In genomic region chr13:24507156-24507555, GRCm38 (mm10) we compare ENCODE assay signal across 30 mouse cellular contexts.
A peak's percentile ranks its signal among the peaks of the same experiment; 100 is the strongest.
DNase-seq lines count a peak whose midpoint lies in the region; ATAC-seq lines count a peak whose summit lies in the region.
"Had no signal": no experiment of that assay in that cellular context is flagged by ENCODE, and none has a peak within 500 bp of the region (broad histone marks: within the 10 kb centered on the region; RNA-seq: fewer than 3 reads in every experiment).

No protein-coding gene starts in this region.

- H3K4me3 ChIP-seq in heart, embryonic 16.5 days (ENCODE audit: low read length) = no peak overlapping the region
- no peak overlapping the region for H3K4me3 ChIP-seq in heart, embryonic 12.5 days
- H3K4me3 ChIP-seq: embryonic facial prominence, embryonic 10.5 days; embryonic facial prominence, embryonic 13.5 days; erythroblast, embryonic 14.5 days; forebrain, embryonic 12.5 days; forebrain, embryonic 15.5 days had no signal

- ATAC-seq in heart, embryonic 16.5 days (replicated peaks; ENCODE audit: extremely low read depth, insufficient read depth, low FRiP score) = no peak
- no peak for ATAC-seq in heart, embryonic 12.5 days (ENCODE audit: insufficient number of reproducible peaks, low FRiP score)
- ATAC-seq: forebrain, embryonic 15.5 days; hindbrain, postnatal 0 days; Patski had no signal

- H3K9me3 ChIP-seq in heart, embryonic 16.5 days (replicated peaks; ENCODE audit: control insufficient read depth, low read length) = no peaks in the 10 kb centered on the region
- H3K9me3 ChIP-seq in heart, embryonic 12.5 days (replicated peaks) = no peaks in the 10 kb centered on the region
- H3K9me3 ChIP-seq: embryonic facial prominence, embryonic 10.5 days; embryonic facial prominence, embryonic 13.5 days; forebrain, embryonic 12.5 days; forebrain, embryonic 15.5 days; G1E had no signal

- no peak overlapping the region for H3K27ac ChIP-seq in heart, embryonic 16.5 days (ENCODE audit: low read length)
- H3K27ac ChIP-seq in heart, embryonic 12.5 days (ENCODE audit: poor library complexity, severe bottlenecking) = no peak overlapping the region
- H3K27ac ChIP-seq: embryonic facial prominence, embryonic 13.5 days; forebrain, embryonic 12.5 days; forebrain, embryonic 15.5 days; hindbrain, embryonic 14.5 days; hindbrain, postnatal 0 days had no signal

- peak overlapping the region; percentile 29; the same call in 1 of the 2 replicates for H3K9ac ChIP-seq in heart, embryonic 16.5 days (ENCODE audit: low read length)
- no peak overlapping the region for H3K9ac ChIP-seq in heart, embryonic 12.5 days
- H3K9ac ChIP-seq: embryonic facial prominence, embryonic 13.5 days; forebrain, embryonic 12.5 days; forebrain, embryonic 15.5 days; hindbrain, embryonic 14.5 days had no signal

- 75% methylated on average over 6 of the region's 6 CpGs for WGBS in heart, embryonic 16.5 days
- 74% methylated on average over 6 of the region's 6 CpGs for WGBS in heart, embryonic 12.5 days

- H3K4me1 ChIP-seq in heart, embryonic 16.5 days (ENCODE audit: control insufficient read depth, insufficient read depth, low read length) = peaks cover 12% of the 10 kb centered on the region
- H3K4me1 ChIP-seq in heart, embryonic 12.5 days (replicated peaks) = peaks cover 10% of the 10 kb centered on the region
- H3K4me1 ChIP-seq: forebrain, embryonic 12.5 days; forebrain, embryonic 15.5 days had no signal

- DNase-seq in T-cell, adult 2 months (ENCODE audit: low spot score) = peak; percentile 17
- DNase-seq in thymus, postnatal 0 days (ENCODE audit: low spot score) = peak; percentile 33
- peak; percentile 42 for DNase-seq in thymus, postnatal 25 days
- DNase-seq in kidney, adult 18-20 months = no peak
- DNase-seq in cerebellum, adult 9-10 months = no peak
- DNase-seq in layer of hippocampus, adult 8-10 months (ENCODE audit: low spot score in 2 of 2) = no peak
- DNase-seq: adrenal gland, adult 2 months; adrenal gland, postnatal 14 days; B cell, adult 2 months; cerebellum, adult 11 months; cerebellum, adult 2 months; cerebellum, postnatal 10 days; cerebellum, postnatal 36 days; embryo, embryonic 11 days; gastrocnemius, postnatal 25 days; heart, adult 18-20 months; heart, postnatal 10 days; heart, postnatal 4 days had no signal

- H3K36me3 ChIP-seq in heart, embryonic 16.5 days (ENCODE audit: control insufficient read depth, insufficient read depth) = no peaks in the 10 kb centered on the region
- no peaks in the 10 kb centered on the region for H3K36me3 ChIP-seq in heart, embryonic 12.5 days
- H3K36me3 ChIP-seq: embryonic facial prominence, embryonic 10.5 days; embryonic facial prominence, embryonic 13.5 days; forebrain, embryonic 12.5 days; forebrain, embryonic 15.5 days; G1E had no signal

- H3K27me3 ChIP-seq in heart, embryonic 16.5 days (ENCODE audit: control insufficient read depth, insufficient read depth, low read length) = no peaks in the 10 kb centered on the region
- no peaks in the 10 kb centered on the region for H3K27me3 ChIP-seq in heart, embryonic 12.5 days (replicated peaks)
- H3K27me3 ChIP-seq: CH12.LX; embryonic facial prominence, embryonic 13.5 days; forebrain, embryonic 12.5 days; forebrain, embryonic 15.5 days; Patski had no signal

- no peak overlapping the region for H3K4me2 ChIP-seq in heart, embryonic 16.5 days (ENCODE audit: low read depth, low read length)
- H3K4me2 ChIP-seq in heart, embryonic 12.5 days = no peak overlapping the region
- H3K4me2 ChIP-seq: embryonic facial prominence, embryonic 13.5 days; forebrain, embryonic 12.5 days; forebrain, embryonic 15.5 days; hindbrain, embryonic 14.5 days had no signal

Comparison
In these comparisons a context has a peak if more than half of its experiments do, and no peak if none do; other contexts are left out.
1. DNase-seq: peak in T-cell, adult 2 months (single experiment), thymus, postnatal 0 days (single experiment) and thymus, postnatal 25 days (single experiment); none in kidney, adult 18-20 months (single experiment), cerebellum, adult 9-10 months (single experiment) and layer of hippocampus, adult 8-10 months (0 of 2).